Mouse (Mus musculus): ENCODE results near the gene Kcnk7. TPM values are rescaled to one million over a fixed set of nuclear protein-coding genes. Genes with fewer than 3 reads are reported as not detected.

Gene Kcnk7
- total RNA-seq (2014; rRNA removed) (not detected in 2 replicates), polyA plus RNA-seq (2015; fragmentation: Nextera tagmentation; extraction: Ambion mirVana) (0.17 TPM in 1 of 2 replicates, not detected in the other)

- no peak within 1 kb of the TSS for H3K4me2 ChIP-seq (ENCODE audit: low read depth)
- H3K36me3 ChIP-seq (ENCODE audit: insufficient read depth): peaks cover 65% of the 10 kb centered on the region
- no peaks in the 10 kb centered on the region for H3K27me3 ChIP-seq (ENCODE audit: insufficient read depth, low read length)
- H3K27ac ChIP-seq (ENCODE audit: low read depth, low read length): no peak within 1 kb of the TSS
- no peak for TF ChIP-seq CTCF (IDR thresholded peaks at IDR 0.05; ENCODE audit: low read depth)
- no peak for DNase-seq
- no peaks in the 10 kb centered on the region for H3K9me3 ChIP-seq (ENCODE audit: low read length)
- 81% methylated on average over 17 of the region's 17 CpGs for WGBS
- no peaks in the 10 kb centered on the region for H3K4me1 ChIP-seq (ENCODE audit: insufficient read depth)
- no peak for ATAC-seq
- no peak within 1 kb of the TSS for H3K9ac ChIP-seq
- H3K4me3 ChIP-seq (ENCODE audit: low read depth, low read length): no peak within 1 kb of the TSS
Measured at GRCm38 (mm10) chr19:5704163-5704800, at the start of gene Kcnk7. Gene Kcnk7, plus strand, starts transcription at chr19:5704367.

GRCm38 (mm10) chr19:5654720-5655298 is 49.4 kb upstream of the Kcnk7 start:
- 13% methylated on average over 43 of the region's 43 CpGs for WGBS
- H3K36me3 ChIP-seq (ENCODE audit: insufficient read depth): peaks cover 9% of the 10 kb centered on the region; the same call in 1 of the 2 replicates
- peak overlapping the region; percentile 70 for H3K4me2 ChIP-seq (ENCODE audit: low read depth)
- TF ChIP-seq CTCF (IDR thresholded peaks at IDR 0.05; ENCODE audit: low read depth): no peak
- ATAC-seq: peak; percentile 34
- no peak overlapping the region for H3K27ac ChIP-seq (ENCODE audit: low read depth, low read length)
- peak overlapping the region; percentile 57 for H3K9ac ChIP-seq
- H3K9me3 ChIP-seq (ENCODE audit: low read length): no peaks in the 10 kb centered on the region
- DNase-seq: peak; percentile 39
- H3K4me1 ChIP-seq (ENCODE audit: insufficient read depth): 0 out of 2 replicates have a peak, but pooled peaks cover 3% of the 10 kb centered on the region
- H3K4me3 ChIP-seq (ENCODE audit: low read depth, low read length): peak overlapping the region; percentile 44
- H3K27me3 ChIP-seq (ENCODE audit: insufficient read depth, low read length): peaks cover 4% of the 10 kb centered on the region

- Histone ChIP-seq H3K4me3 (ENCODE audit: low read depth, low read length) (no peak overlapping the region), H3K4me2 (ENCODE audit: low read depth) (no peak overlapping the region)
- TF ChIP-seq CTCF (IDR thresholded peaks at IDR 0.05; ENCODE audit: low read depth): no peak
Measured at GRCm38 (mm10) chr19:5660942-5661751, 43.0 kb upstream of the Kcnk7 start.

GRCm38 (mm10) chr19:5662310-5662709 is 41.9 kb upstream of the Kcnk7 start:
- TF ChIP-seq CTCF (IDR thresholded peaks at IDR 0.05; ENCODE audit: low read depth): no peak
- H3K9me3 ChIP-seq (ENCODE audit: low read length): no peaks in the 10 kb centered on the region
- peaks cover 33% of the 10 kb centered on the region for H3K36me3 ChIP-seq (ENCODE audit: insufficient read depth)
- peaks cover 5% of the 10 kb centered on the region; the same call in 1 of the 2 replicates for H3K4me1 ChIP-seq (ENCODE audit: insufficient read depth)
- no peaks in the 10 kb centered on the region for H3K27me3 ChIP-seq (ENCODE audit: insufficient read depth, low read length)
- DNase-seq (no peak), ATAC-seq (no peak)
- no peak overlapping the region for H3K9ac ChIP-seq
- no peak overlapping the region for H3K4me3 ChIP-seq (ENCODE audit: low read depth, low read length)
- WGBS: 83% methylated on average over 8 of the region's 8 CpGs
- no peak overlapping the region for H3K4me2 ChIP-seq (ENCODE audit: low read depth)
- H3K27ac ChIP-seq (ENCODE audit: low read depth, low read length): 0 out of 2 replicates have a peak overlapping the region, but pooled peaks have one; percentile 1

More at GRCm38 (mm10) chr19:5660942-5661751, 43.0 kb upstream of the Kcnk7 start:
- no peak overlapping the region for H3K9ac ChIP-seq
- H3K9me3 ChIP-seq (ENCODE audit: low read length): no peaks in the 10 kb centered on the region
- H3K36me3 ChIP-seq (ENCODE audit: insufficient read depth): peaks cover 21% of the 10 kb centered on the region
- H3K4me1 ChIP-seq (ENCODE audit: insufficient read depth): peaks cover 5% of the 10 kb centered on the region; the same call in 1 of the 2 replicates
- ATAC-seq (no peak), DNase-seq (no peak)
- no peak overlapping the region for H3K27ac ChIP-seq (ENCODE audit: low read depth, low read length)
- WGBS: 86% methylated on average over 16 of the region's 16 CpGs
- no peaks in the 10 kb centered on the region for H3K27me3 ChIP-seq (ENCODE audit: insufficient read depth, low read length)

- WGBS: 5% methylated on average over 32 of the region's 32 CpGs
- H3K4me3 ChIP-seq (ENCODE audit: low read depth, low read length): peak within 1 kb of the TSS; percentile 32
- no peaks in the 10 kb centered on the region for H3K27me3 ChIP-seq (ENCODE audit: insufficient read depth, low read length)
- DNase-seq: peak; percentile 67
- H3K9me3 ChIP-seq (ENCODE audit: low read length): no peaks in the 10 kb centered on the region
- peaks cover 5% of the 10 kb centered on the region; the same call in 1 of the 2 replicates for H3K4me1 ChIP-seq (ENCODE audit: insufficient read depth)
- peaks cover 39% of the 10 kb centered on the region for H3K36me3 ChIP-seq (ENCODE audit: insufficient read depth)
- peak; percentile 84 for ATAC-seq
- H3K9ac ChIP-seq: peak within 1 kb of the TSS; percentile 29; the same call in 1 of the 2 replicates
- peak within 1 kb of the TSS; percentile 16; the same call in 1 of the 2 replicates for H3K27ac ChIP-seq (ENCODE audit: low read depth, low read length)
- TF ChIP-seq CTCF (IDR thresholded peaks at IDR 0.05; ENCODE audit: low read depth): 0 out of 2 replicates have a peak, but pooled peaks have one; percentile 8
- H3K4me2 ChIP-seq (ENCODE audit: low read depth): peak within 1 kb of the TSS; percentile 49
Measured at GRCm38 (mm10) chr19:5662981-5663913, 40.9 kb upstream of the Kcnk7 start, which contains the start of gene Sipa1. Gene Sipa1, minus strand, starts transcription at chr19:5663707.
